Mouse (Mus musculus): ENCODE data around the gene Cacna1g.

DNA sequence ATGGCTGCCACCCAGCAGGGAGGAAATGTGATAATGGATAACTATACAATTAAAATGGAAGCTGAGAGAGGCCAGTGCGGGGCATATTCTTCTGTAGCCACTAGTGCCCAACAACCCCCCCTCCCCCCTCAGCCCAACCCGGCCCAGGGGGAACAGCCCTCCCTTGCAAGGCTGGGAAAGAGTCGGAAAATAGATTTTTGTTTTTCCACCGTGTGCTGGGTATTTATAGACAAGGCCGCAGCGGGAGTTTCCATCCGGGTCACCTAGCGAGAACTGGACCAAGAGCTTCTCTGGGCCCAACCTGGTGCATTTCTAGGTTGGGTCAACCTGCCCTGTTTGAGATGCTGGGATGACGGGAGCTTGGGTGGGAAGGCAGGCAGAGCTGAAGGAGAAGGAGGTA, 32.2 kb downstream of the Cacna1g start:
- no peak for TF ChIP-seq GATA1 (IDR thresholded peaks at IDR 0.05; ENCODE audit: borderline replicate concordance, low read length)
- TF ChIP-seq FLI1 (IDR thresholded peaks at IDR 0.05; ENCODE audit: low read length) = no peak

Data from megakaryocyte, embryonic 14.5 days (primary cell).